Mouse (Mus musculus) stomach, adult 2 months (tissue): ENCODE data around the gene Rgs14. TPM values are rescaled to one million over a fixed set of nuclear protein-coding genes. Genes with fewer than 3 reads are reported as not detected.

ENCODE experiments used
- polyA plus RNA-seq: library from polyadenylated mRNA; depleted of rRNA; stranded (reverse); fragments of >200 nt; gene quantifications from 2 replicates; pipeline ENCODE4 v1.2.3, GENCODE M21; 2012; rRNA removed

Rgs14 gene
- polyA plus RNA-seq, result 0.81 and 1.3 TPM in 2 replicates

DNA sequence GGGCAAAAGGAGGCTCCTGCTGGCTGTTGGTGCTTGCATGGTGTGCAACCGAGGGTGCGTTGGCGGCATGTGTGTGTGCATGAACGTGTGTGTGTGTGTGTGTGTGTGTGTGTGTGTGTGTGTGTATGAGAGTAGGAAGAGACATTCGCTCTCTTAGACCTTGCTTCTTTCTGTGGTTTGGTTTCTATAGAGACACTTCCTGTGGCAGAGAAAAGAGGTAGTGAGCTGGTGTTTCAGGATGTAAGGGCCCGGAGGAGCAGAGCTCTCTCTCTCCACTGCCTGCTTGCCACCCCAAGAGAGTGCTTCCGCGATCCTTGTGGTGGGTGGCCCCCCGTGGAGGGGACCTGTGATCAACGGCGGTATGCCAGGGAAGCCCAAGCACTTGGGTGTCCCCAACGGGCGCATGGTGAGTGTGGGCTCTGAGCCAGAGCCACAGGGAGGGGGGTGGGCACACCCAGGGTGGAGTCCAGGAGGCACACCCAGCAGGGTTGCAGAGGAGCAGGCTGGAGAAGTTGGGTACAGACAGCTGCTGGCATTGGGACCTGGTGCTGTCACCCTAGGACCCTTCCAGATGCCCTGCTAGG is at the start of gene Rgs14:
Gene Rgs14, plus strand, starts transcription at position 202 of the 584 bp plus-strand sequence.

DNA sequence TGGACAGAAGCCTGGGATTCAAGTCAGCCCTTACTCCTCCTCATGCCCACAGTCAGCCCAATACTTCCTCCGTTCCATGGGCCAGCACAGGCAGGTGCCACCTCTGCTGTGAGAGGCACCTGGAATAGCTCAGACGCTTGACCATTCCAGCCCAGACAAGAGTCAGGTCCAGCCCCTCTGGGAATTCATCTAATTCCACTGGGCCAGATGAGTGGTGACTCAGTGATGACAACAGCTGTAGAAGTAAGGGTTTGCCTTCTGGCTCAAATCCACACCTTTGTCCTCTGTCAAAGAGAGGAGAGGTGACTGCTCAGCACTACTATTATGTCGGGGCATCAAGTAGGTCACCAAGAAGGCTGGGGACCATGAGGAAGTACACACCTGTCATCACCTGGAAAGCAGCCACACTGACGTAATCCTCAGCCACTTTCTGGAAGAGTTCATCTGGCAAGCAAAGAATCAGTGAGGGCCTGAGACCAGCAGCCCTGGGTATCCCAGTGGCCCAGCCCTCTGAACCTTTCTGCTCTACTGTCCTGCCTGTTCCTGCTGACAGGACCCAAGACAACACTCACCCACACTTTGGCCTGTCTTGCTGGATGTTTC is 49.5 kb upstream of the Rgs14 start, which contains the start of gene Prelid1:
Gene Prelid1, plus strand, starts transcription at position 570 of the 603 bp plus-strand sequence.

DNA sequence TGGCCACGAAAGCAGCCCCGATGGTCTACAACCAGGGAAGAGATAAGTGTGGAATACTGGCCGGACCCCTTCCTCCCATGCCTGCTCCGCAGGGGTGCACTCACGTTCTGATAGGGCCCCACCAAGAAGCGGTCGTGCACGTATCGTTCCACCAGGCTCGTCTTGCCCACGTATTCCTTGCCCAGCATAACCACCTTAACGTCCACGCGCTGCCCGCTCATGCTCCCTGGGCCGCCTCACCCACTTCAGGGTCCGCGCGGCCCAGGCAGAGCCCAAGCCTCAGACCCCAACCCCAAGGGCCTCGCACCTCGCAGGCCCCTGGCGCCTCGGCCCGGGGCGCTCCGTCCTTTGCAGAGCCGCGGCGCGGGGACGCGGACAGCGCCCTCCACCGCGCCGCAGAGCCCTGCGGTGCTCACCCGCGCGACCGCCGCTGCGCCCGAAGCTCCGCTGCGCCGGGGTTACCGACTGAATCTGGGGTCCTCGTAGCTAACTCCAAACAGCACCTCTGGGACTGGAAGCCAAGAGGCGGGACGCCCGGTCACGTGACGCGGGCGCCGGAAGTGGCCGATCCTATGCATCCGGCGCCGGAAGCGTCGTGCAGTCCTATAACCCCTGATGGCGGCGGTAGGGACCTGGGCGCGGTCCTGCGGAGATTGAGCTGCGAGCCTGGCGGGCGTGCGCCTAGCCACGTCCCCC is 48.0 kb upstream of the Rgs14 start, which contains the start of gene Rab24:
Gene Rab24, minus strand, starts transcription at position 513 of the 696 bp plus-strand sequence.

DNA sequence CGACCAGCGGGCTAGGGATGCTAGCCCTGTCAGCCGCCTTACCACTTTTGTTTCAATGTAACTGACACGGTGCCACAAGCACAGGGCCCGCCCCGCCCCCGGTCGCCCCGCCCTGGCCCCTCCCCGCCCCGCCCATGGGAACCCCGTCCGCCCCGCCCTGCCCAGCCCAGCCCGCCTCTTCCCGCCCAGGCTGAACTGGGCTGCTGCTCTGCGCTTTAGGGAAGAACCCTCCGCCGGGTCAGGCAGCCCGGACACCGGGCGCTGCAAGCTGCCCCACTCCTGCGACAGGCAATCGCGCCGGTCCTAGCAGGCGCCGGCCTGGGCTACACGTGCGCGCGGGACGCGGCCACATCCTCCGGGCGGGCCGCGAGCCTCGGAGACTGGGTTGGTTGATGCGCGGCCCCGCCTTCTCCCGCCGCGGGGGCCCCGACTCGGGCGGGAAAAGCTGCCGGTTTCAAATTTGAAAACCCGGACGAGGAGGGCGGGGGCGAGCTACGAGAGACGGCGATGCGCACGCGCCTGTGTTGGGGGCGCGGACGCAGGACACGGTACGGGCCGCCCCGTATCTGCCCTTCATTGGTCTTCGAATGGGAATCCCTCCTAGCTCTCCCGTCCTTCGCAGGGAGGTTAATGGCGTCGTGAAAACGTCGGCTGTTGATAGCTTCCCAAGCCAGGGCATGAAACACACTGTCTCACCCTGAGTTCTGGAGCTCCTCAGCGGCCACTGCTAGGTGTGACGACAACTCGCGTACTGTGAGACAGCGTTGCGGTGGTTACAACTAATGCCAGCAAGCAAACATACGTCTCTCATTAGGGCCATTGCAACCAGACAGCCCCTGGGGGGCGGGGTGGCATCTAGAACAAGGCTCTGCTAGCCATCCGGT is 39.6 kb upstream of the Rgs14 start, which contains the start of gene Mxd3:
Gene Mxd3, minus strand, starts transcription at position 141 of the 884 bp plus-strand sequence.

DNA sequence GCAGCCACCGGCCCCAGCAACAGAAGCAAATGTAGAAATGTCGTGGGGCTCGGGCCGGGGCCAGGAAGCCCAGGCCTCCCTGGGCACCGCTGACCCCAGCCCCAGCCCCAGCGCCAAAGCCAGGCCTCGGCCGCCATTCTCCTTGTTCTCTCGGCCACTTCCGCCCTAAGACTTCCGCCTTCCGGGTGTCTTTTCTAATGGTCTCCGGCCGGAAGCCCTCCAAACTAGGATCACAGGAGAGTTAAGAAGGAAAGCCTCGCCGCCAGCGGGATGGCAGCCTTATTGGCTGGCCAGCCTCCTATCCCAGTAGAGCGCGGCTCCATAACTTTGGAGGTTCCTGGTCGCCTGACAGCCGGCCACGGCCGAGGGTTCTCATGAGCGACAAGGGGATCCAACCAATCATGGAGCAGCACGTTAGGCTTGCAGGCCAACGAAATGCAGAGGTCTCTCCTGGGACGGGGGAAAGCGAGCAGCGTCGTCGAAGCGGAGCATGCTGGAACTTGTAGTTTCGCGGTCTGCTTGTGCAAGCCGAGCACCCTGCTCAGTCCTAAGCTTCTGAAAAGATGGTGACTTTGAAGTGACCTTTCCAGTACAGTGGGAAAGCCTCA is 7.0 kb upstream of the Rgs14 start, which contains the start of gene Lman2:
Gene Lman2, minus strand, starts transcription at position 331 of the 608 bp plus-strand sequence.

DNA sequence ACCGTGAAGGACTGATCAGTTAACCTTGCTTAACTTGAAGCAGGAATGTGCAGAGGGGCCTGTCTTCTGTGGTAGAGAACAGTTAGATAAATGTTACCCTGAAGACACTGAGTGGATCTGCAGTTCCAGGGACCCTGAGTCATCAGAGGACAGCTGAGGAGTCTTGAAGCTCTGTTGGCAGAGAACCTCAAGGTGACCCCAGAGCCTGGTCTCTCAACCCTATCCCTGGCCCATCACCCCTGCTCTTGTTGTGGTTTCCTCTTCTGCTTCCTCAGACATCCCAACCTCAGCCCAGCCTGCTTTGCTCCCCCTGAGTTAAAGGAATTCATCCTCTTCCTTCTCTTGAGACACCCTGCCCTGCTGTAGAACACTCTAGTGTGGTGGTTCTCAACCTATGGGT is 28.6 kb downstream of the Rgs14 start, which contains the start of gene Slc34a1:
Gene Slc34a1, plus strand, starts transcription at position 100 of the 400 bp plus-strand sequence.

DNA sequence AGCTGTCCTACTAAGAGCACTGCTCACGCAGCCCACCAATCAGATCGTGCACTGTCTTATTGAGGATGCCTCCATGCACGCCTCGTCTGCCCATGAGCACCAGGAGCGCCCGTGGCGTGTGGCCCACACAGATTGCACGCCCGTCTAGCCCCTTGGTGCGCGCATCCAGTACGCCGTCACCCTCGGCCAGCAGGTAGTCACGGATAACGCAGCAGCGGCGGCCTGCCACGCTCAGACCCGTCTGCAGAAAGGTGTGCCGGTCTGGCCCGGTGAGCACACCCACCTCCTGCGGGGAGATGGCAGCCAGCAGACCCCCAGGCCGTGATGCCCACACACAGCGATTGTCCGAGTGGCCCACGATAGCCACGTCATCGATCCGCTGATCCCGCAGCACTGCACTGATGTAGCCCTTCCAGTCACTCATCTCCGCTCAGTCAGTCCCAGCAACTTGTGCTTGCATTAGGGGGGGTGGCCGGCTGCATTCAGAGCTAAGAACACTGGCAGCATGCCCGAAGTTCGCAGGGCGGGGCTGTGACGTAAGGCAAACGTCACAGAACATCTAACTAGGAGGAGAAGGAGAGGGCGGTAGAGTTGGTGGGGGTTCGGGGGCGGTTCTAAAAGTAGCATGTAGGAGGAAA is 45.3 kb downstream of the Rgs14 start, which contains the start of gene Pfn3:
Gene Pfn3, minus strand, starts transcription at position 490 of the 638 bp plus-strand sequence.

DNA sequence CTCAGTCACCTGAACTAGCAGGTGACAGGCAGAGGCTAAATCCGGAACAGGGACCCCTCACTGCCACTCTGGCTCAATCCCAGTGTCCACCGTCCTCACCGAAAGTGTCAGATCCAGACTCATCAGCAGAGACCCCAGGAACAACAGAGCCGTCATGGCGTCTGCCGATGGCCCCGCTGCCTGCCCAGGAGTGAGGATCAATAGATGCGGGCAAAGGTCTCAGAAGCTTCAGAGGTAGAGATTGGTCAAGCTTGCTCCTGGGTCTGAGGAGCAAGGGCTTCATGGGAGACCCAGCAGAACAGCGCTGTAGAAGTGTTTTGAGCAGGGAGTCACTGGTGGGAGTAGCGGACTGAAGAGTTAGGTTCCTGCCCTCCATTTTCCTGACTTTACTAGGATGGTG is 57.1 kb downstream of the Rgs14 start, which contains the start of gene F12:
Gene F12, minus strand, starts transcription at position 181 of the 400 bp plus-strand sequence.

Other genes starting within 250 kb of the Rgs14 start
- gene Gm17617, start 236.2 kb upstream of the Rgs14 start, polyA plus RNA-seq, result not detected in 2 replicates
- gene Fgfr4, start 217.1 kb upstream of the Rgs14 start, polyA plus RNA-seq, result 1.4 and 2.0 TPM in 2 replicates
- 2.2 and 4.8 TPM in 2 replicates for gene Nsd1, start 159.9 kb upstream of the Rgs14 start, polyA plus RNA-seq
- 289 and 320 TPM in 2 replicates for gene Prelid1, start 49.2 kb upstream of the Rgs14 start, polyA plus RNA-seq
- gene Rab24, start 47.8 kb upstream of the Rgs14 start, polyA plus RNA-seq, result 34.2 and 43.9 TPM in 2 replicates
- 5.1 and 5.3 TPM in 2 replicates for gene Mxd3, start 39.9 kb upstream of the Rgs14 start, polyA plus RNA-seq
- gene Lman2, start 6.9 kb upstream of the Rgs14 start, polyA plus RNA-seq, result 39.7 and 43.4 TPM in 2 replicates
- 0.05 and 0.14 TPM in 2 replicates for gene Slc34a1, start 28.5 kb downstream of the Rgs14 start, polyA plus RNA-seq
- not detected in 2 replicates for gene Pfn3, start 45.5 kb downstream of the Rgs14 start, polyA plus RNA-seq
- gene F12, start 57.1 kb downstream of the Rgs14 start, polyA plus RNA-seq, result 0.70 TPM in 1 of 2 replicates, not detected in the other
- 22.8 and 30.1 TPM in 2 replicates for gene Grk6, start 75.3 kb downstream of the Rgs14 start, polyA plus RNA-seq
- gene Prr7, start 94.5 kb downstream of the Rgs14 start, polyA plus RNA-seq, result 7.2 and 14.2 TPM in 2 replicates
- 25.3 and 45.7 TPM in 2 replicates for gene Dbn1, start 118.4 kb downstream of the Rgs14 start, polyA plus RNA-seq
- gene Pdlim7, start 143.9 kb downstream of the Rgs14 start, polyA plus RNA-seq, result 151 and 166 TPM in 2 replicates
- 4.9 and 8.1 TPM in 2 replicates for gene Dok3, start 159.6 kb downstream of the Rgs14 start, polyA plus RNA-seq
- 17.7 and 18.4 TPM in 2 replicates for gene Ddx41, start 166.9 kb downstream of the Rgs14 start, polyA plus RNA-seq
- 42.6 and 47.6 TPM in 2 replicates for gene Fam193b, start 201.4 kb downstream of the Rgs14 start, polyA plus RNA-seq
- gene Tmed9, start 204.0 kb downstream of the Rgs14 start, polyA plus RNA-seq, result 35.1 and 36.6 TPM in 2 replicates
- gene B4galt7, start 230.2 kb downstream of the Rgs14 start, polyA plus RNA-seq, result 8.4 and 8.8 TPM in 2 replicates